Mouse (Mus musculus): ENCODE measurements around the gene Chrne.
"Not testable (repeated sequence)": the region's sequence is repeated elsewhere in the genome, so short reads cannot be mapped to it uniquely, and the experiment has no call there.

Chrne gene

DNA sequence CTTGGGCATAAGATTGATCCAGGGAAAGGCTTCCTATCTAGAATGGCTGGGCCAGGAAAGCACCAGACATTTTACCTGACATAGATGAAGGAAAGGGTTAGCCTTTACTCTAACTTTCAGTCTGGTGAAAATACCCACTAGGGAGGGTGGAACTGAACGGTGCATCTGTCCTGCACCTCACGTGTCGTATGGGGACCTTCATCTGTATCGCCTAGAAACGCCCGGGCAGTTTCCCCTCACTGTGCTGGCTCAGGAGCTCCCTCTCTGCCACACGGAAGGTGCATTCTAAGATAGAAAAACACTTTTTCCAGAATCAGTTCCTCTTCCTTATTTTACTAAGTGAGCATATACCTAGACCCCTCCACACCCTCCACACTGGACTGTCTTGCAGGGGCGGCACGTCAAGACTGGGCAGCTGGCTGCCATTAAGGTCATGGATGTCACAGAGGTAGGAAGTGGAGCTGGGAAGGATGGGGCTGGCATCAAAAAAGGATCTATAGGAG is 20.5 kb downstream of the Chrne start:
- in situ Hi-C loops (cut with MboI; ENCODE audit: unreplicated experiment in 2 of 2): loop anchor here in 1 of 2 experiments (10.0 kb wide), 1 partner anchor 54 kb away; the partner anchor contains the start of gene Pld2

DNA sequence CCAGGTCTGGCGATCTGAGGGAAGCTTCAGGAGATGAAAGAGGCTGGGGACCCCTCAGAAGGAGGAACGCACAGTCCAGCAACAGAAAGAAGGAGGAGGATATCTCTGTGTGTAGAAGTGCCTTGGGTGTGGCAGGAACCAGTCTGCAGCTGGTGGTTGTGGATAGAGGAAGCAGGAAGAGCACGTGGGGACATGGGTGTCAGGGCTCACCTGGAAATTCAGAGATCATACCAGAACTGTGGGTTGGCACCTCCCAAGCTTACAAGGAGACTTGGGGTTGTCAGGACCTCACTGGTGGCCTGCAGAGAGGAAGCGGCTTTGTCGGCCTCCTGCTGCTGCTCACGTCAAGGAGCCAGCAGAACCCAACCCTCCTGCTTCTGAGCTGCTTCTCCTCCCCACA is 21.7 kb downstream of the Chrne start:
- in situ Hi-C loops (cut with MboI; ENCODE audit: unreplicated experiment in 2 of 2): loop anchor here in 1 of 2 experiments (10.0 kb wide), 1 partner anchor 52 kb away; the partner anchor contains the start of gene Pld2

DNA sequence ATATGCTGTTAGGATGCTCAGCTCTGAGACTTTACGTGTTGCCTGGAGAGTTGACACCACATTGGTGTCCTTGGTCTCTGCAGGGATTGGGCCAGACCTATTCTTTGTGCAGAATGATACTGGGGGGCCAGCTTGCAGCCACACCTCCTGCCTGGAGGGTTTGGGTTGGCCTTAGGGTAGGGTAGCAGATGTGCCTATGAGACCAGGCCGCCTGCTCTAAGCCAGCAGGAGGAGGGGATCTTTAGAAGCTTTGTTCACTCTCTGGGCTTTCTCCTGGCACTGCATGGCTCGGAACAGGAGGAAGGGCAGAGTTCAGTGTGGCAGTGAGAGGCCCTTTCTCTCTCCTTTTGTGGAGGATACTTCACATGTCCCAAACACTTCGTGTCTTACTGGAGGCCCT is 22.9 kb downstream of the Chrne start:
- in situ Hi-C loops (cut with MboI; ENCODE audit: unreplicated experiment in 2 of 2): loop anchor here in 1 of 2 experiments (10.0 kb wide), 1 partner anchor 51 kb away; the partner anchor contains the start of gene Pld2

DNA sequence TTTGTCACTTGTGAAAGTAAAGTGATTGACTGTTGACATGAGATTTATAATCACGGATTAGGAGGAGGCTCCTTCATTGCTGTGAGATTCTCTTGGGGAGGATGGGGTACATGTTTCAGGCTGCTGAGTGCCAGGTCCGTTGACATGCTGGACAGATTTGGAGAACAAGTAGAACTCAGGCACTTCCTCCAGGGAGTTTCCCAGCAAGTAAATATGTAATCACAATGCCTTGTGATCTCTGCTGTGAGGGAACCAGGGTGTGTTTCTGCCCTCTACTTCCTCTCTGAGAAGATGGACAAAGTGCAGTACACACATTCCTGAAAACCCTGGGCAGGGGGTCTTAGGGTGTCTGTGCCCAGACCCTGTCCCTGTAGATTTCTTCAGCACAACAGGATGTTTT is 23.4 kb downstream of the Chrne start:
- in situ Hi-C loops (cut with MboI; ENCODE audit: unreplicated experiment in 2 of 2): loop anchor here in 1 of 2 experiments (10.0 kb wide), 1 partner anchor 51 kb away; the partner anchor contains the start of gene Pld2

DNA sequence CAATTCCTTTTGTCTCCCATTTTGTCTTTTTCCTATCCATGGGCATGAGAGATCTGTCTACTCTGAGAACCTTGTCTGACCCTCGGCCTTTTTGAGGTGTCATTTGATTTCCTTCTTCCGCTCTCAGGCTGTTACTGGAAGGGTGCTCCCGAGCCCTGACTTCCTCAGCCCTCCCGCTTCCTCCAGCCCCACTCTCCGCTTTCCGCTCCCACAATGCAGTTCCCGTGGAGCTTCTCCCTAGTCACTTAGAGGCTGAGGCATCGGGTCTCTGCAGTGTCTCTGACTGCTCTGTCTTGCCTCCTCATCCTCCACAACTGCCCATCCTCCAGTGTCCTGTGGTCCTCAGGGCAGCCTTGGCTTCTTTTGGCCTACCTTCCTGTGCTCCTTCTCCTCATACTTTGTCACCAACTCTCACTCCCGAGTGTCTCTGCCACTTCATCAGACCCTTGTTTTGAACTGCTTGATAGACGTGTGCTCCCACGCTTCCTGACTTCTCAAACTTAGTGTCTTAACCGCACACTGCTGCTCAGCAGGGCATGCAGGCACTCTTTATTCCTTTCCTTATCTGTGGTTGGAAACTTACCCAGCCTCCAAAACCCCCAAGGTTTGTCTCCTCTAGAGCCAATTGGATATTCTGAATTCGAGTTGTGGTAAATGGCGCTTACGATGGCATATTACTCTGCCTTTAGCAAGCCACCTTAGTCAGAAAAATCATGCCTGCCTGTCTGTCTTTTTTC is 24.6 kb downstream of the Chrne start:
- in situ Hi-C loops (cut with MboI; ENCODE audit: unreplicated experiment in 2 of 2): loop anchor here in 1 of 2 experiments (10.0 kb wide), 1 partner anchor 50 kb away; the partner anchor contains the start of gene Pld2

DNA sequence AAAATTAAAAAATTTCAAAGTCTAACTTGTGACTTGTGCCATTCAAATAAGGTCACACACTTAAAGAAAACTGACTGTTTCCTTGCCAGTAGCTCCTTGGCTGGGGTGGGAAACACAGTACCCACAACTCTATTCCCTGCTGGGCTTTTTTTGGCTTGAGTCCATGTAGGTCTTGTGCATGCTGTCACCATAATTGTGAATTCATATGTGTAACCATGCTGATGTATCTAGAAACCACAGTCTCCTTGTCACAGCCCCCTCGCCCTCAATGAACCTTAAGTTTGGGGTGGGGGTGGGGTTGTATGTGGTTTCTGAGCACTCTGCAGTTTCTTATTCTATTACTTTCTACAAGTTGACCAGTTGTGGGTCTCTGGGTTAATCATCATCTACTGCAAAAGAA is 27.3 kb downstream of the Chrne start:
- in situ Hi-C loops (cut with MboI; ENCODE audit: unreplicated experiment in 2 of 2): loop anchor here in 1 of 2 experiments (10.0 kb wide), 1 partner anchor 47 kb away; the partner anchor contains the start of gene Pld2

DNA sequence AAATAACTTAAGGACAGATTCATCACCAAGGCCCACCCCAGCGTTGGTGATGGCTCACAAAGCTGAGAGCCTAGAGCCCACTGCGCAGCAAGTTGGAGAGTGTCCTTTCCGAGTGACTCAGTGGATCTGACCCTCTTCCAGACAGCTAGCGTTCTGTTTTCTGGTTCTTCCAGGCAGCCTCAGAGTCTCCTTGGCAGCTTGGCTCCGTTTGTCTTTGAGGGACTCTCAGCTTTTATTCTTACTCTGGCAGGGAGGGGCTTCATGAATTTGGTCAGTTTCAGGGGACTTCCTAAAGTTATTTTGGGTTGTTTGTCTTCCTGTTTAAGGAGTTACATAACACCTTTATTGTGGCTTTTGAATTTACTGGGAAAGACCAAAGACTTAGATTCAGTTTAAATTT is 32.1 kb downstream of the Chrne start:
- in situ Hi-C loops (cut with MboI; ENCODE audit: unreplicated experiment in 2 of 2): no loop called here

DNA sequence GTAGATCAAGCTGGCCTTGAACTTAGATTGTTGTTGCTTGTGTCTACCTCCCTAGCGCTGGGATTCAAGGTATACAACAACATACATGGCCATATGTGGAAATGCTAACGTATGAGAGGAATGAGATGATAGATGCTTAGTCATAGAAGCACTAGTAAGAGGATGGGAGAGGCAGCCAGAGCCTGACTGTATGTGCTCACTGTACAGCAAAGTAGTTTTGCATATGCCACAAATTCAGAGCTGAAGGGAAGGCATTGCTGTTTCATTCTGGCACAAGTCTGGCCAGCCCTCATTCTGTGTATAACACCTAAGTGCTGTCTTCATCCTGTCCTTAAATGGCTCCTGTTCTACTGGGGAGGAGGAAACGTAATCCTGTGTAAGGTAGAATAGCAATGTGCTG is 32.8 kb downstream of the Chrne start:
- in situ Hi-C loops (cut with MboI; ENCODE audit: unreplicated experiment in 2 of 2): no loop called here

DNA sequence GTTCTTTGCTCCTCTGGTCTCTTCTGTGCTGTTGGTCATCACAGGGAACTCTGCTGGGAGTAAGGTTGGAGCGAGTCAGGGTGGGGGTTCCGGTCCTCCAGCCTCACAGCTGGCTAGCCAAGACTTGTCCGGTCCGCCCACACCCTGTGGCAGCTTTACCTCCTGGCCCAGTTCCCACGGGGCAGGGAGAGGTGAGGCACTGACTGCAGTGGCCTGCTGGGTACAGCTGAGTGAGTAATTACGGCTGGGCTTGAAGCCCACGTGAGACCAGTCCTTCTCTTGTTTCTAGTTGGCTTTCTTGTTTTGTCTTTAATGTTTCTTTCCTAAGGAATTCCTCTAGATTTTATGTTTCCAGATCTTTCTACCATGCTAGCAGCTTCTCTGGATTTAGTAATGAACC is 33.6 kb downstream of the Chrne start:
- in situ Hi-C loops (cut with MboI; ENCODE audit: unreplicated experiment in 2 of 2): no loop called here

DNA sequence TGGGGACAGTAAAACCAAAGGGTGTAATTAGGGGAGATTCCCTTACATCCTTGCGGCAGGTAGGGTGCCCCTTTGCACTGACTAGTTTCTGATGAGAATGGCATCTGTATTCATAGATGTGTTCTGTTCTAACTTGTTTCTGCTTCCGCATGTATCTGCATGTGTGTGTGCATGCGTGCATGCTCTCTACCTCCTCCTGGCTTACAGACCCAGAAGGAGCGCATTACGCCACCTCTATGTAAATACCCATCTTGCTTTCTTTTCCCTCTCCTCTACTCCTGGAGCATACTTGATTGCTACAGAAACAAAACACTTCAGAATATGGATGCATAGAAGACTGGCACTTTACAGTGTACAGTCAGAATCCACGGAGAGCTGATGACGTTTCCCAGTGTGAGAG is 35.2 kb downstream of the Chrne start:
- in situ Hi-C loops (cut with MboI; ENCODE audit: unreplicated experiment in 2 of 2): no loop called here

DNA sequence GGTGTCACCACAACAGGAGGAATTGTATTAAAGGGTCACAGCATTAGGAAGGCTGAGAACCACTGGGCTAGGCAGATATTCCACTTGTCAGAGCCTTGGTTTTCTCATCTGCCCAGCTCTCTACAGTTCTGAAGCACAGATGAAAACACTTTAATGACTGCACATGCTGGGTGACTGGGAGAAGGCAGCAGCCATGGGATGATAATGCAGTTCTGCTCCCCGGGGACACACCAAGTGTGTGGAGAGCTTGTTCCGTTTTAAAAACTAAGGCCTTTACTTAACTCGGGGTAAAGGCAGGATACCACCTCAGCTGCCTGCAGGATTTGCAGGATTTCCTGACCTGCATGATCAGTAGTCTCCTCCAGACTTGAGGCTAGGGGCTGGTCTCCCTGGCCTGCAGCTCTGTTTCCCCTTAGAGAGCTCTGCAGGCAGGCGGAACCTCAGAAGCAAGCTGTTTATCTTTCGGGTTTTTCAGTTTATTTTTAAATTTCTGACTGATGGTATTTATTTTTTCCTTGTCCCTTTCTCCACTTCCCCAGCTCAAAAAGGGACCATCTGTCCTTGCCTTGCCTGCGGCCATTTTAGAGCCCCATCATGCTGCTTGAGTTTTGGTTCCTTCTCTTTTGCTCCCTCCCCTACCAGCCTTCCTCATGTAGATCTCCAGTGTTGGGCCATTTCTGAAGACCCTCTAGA is 35.8 kb downstream of the Chrne start:
- in situ Hi-C loops (cut with MboI; ENCODE audit: unreplicated experiment in 2 of 2): no loop called here

DNA sequence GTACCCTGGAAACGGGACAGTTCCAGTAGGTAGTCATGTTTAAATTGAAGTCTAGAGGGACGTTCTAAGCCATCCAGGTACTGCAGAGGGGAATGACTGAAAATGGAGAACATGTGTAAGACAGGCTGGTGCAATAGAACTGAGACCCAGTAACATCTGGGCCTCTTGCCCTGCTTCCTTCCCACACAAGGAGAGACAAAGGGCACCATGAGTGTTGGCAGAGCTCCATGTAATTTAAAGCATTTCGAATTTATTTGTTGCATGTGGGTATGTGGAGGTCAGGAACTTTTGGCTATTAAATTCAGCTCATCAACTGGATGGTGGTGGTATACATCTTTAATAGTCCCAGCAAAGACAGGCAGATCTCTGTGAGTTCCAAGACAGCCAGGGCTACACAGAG is 36.8 kb downstream of the Chrne start:
- in situ Hi-C loops (cut with MboI; ENCODE audit: unreplicated experiment in 2 of 2): no loop called here

DNA sequence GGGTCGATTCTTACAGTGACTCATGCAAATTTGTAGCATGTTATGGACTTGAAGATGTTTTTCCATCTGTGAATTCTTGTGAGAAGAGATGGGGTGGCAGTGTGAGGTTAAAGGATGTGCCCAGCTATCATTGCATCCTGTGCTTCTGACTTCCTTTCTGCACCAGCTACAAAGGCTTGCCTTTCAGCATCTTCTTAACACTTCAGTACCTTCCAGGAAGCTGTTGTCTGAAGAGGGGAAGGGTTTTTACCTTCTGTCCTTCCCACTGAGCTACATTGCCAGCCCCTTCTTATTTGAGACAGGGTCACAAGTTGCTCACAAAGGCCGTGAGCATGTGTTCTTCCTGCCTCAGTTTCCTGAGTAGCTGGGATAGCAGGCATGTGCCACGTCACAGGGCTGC is 38.1 kb downstream of the Chrne start:
- in situ Hi-C loops (cut with MboI; ENCODE audit: unreplicated experiment in 2 of 2): no loop called here

DNA sequence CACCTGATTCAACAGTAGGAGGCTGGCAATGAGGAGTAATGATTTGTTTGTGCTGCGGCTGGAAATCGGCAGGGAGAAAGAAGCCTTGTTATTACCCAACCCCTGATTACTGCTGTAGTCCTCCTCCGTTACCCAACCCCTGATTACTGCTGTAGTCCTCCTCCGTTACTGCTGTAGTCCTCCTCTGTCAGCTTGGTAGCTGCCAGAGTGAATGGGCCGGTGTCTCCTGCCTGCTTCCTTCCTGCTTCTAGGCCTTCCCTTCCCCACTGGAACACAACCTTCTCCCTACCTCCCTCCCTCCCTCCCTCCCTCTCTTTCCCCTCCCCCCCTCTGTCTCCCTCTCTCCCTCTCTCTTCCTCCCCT is 38.7 kb downstream of the Chrne start:
- in situ Hi-C loops (cut with MboI; ENCODE audit: unreplicated experiment in 2 of 2): no loop called here

DNA sequence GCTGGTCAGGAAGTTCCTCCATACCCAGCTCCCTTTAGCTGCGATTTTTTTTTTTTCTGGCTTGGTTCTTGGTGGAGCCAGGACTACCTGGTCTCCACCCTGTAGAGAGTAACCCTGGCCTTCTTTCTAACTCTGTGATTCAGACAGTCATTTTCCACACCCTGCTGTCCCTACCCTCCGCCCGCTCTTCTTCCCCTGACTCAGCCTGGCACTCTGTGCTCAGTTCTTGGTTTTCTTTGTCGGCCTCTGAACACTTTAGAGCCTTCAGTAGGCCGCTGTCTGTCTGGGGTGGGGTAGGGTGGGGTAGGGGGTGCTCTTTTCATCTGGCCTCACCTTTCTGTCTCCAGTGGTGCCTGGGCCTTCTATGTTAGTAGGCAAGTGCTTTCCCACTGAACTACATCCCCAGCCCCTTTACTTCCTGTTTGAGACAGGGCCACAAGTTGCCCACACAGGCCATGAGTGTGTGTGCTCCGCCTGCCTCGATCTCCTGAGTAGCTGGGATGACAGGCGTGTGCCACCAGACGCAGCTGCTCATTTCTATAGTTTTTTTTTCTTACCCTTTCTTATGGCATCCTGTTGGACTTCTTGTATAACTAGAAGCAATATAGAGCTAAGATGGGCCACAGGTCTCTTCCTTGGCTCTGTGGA is 39.2 kb downstream of the Chrne start:
- in situ Hi-C loops (cut with MboI; ENCODE audit: unreplicated experiment in 2 of 2): no loop called here

DNA sequence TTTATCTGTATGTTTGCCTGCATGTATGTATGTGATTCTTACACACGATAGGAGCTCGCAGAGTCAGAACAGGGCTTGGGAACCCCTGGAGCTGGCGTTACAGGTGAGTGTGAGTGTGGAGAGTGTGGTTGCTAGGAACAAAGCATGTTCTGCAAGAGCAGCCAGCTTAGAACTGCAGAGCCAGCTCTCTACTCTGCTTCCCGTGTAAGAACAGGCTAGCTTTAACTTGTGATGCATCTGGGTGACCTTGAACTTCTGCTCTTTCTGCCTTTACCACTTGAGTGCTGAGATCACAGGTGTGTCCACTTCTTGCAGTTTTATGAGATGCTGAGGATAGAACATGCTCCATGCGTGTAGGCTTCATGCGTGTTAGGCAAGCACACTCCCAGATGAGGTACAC is 40.1 kb downstream of the Chrne start:
- in situ Hi-C loops (cut with MboI; ENCODE audit: unreplicated experiment in 2 of 2): no loop called here

DNA sequence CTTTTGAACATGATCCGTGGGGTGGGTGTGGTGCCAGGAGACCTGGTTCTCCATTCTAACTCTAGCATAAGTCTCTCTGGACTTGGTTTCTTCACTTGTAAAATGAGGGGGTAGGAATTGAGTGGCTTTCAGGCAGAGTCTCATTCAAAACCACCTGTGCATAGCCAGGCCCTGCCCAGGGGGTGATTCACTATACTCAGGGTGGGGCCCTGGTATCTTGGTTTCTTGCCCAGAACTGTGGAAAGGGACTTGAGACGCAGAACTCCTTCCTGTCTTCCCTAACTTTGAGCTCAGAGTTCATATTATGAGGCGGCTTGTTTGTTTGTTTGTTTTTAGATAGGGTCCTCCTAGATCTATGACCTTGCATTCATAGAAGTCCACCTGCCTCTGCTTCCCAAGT is 41.8 kb downstream of the Chrne start:
- in situ Hi-C loops (cut with MboI; ENCODE audit: unreplicated experiment in 2 of 2): no loop called here

DNA sequence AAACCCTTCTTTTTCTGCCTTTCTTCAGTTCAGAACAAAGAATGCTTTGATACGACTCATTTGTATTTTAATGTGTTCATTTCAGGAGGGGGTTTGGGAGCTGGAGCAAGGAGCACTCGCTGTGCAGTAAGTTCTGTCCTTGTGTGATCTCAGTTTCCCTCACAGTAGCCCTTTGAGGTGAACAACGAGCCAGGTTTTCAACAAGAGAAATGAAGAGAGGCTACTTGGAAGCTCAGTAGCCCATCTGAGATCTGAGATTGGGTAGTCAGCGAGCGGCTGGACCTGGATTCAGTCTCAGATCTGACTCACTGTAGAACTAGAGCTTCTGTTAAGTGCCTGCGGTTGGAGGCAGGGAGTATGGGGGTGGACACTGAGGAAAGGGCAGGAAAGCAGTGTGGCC is 45.1 kb downstream of the Chrne start:
- in situ Hi-C loops (cut with MboI; ENCODE audit: unreplicated experiment in 2 of 2): no loop called here

DNA sequence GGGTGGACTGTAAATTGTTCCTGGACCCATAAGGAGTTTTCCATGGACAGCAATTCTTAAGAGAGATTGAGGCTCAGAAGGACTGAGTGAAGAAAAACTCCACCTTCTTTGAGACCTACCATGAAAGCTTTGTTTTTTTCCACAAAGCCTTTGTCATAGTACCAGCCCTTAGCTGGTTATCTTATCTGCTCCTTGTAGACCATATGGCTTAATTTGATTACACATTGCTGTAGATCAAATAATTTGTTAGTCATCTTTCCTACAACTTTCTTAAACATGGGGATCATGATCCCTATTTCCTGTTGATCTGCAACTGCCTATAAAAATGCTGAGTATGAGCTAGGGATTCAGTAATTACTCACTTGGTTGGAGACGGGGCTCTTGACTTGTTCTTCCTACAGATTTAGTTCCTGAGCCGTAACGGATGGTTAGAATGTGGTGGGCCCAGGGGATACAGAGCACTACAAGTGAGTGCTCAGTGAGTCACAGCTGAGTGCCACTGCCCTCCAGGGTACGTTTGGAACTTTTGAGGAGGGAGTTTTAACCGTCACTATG is 46.6 kb downstream of the Chrne start:
- in situ Hi-C loops (cut with MboI; ENCODE audit: unreplicated experiment in 2 of 2): no loop called here

DNA sequence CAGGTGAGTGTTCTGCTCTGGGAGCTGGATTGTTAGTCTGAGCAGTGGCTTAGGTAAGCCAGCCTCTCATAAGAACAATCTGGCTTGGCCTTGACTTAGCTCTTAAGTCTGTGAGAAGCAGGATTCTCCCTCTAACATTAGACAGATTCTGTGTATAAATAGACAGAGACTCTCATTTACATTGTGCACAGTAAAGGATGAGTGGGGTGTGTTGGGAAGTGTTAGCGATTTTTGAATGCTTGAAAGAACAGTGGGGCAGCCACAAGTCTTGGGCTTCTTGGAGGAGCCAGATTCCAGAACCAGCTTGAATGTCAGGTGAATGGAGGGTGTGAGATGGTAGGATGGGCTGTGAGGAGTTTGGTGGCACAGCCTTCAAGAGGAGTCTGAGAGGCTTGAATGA is 47.4 kb downstream of the Chrne start:
- in situ Hi-C loops (cut with MboI; ENCODE audit: unreplicated experiment in 2 of 2): no loop called here

DNA sequence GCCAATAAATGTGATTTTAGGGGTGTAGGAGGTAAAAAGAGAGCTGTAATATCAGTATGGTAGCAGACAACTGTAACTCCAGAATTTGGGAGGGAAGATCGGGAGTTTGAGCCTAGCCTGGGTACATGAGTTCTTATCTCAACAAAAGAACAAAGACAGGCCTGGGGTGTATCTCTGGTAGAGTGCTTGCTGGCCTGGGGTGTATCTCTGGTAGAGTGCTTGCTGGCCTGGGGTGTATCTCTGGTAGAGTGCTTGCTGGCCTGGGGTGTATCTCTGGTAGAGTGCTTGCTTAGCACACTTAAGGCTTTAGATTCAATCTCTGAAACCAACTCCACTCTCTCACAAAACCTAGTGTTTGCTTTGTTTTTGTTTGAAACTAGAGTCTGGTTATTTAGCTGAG is 48.4 kb downstream of the Chrne start:
- in situ Hi-C loops (cut with MboI; ENCODE audit: unreplicated experiment in 2 of 2): not testable (repeated sequence)
